Mouse (Mus musculus) CH12.LX (cell line): Measurements from ENCODE around the gene Lrmda. TPM values are rescaled to one million over a fixed set of nuclear protein-coding genes. Genes with fewer than 3 reads are reported as not detected.
A peak's percentile ranks its signal among the peaks of the same experiment; 100 is the strongest.

ENCODE experiments used
- DNase-seq: peaks from one replicate; pipeline ENCODE4 v3.0.0-alpha.2; 2013; ENCODE audit errors: extremely low read depth
- H3K27ac ChIP-seq: 2 replicates; pipeline ENCODE4 v1.5.1; 2012; ENCODE audit warnings: low read depth, mild to moderate bottlenecking, control low read depth, moderate library complexity; ENCODE audit not compliant: insufficient read depth
- H3K27me3 ChIP-seq: replicated peaks from 2 replicates; pipeline ENCODE3; 2012; ENCODE audit warnings: inconsistent platforms
- H3K36me3 ChIP-seq, 2 experiments: replicated peaks in 1 of 2; 2 replicates each; pipeline versions ENCODE3 to v1.6.1; 2012; ENCODE audit warnings: inconsistent platforms in 1 of 2, low read length in 1 of 2, mild to moderate bottlenecking in 1 of 2, mixed read lengths in 1 of 2, moderate library complexity in 1 of 2; ENCODE audit not compliant: control insufficient read depth in 1 of 2, insufficient read depth in 1 of 2
- H3K4me1 ChIP-seq, 2 experiments: 2 replicates each; pipeline ENCODE4 v1.6.1; 2012; ENCODE audit warnings: inconsistent platforms in 1 of 2, moderate library complexity in 1 of 2; ENCODE audit not compliant: insufficient read depth in 2 of 2, control insufficient read depth in 1 of 2
- H3K4me2 ChIP-seq: 2 replicates; pipeline ENCODE4 v1.6.1; 2012; ENCODE audit warnings: low read depth, mild to moderate bottlenecking, control low read depth; ENCODE audit not compliant: poor library complexity, insufficient read depth, severe bottlenecking
- H3K4me3 ChIP-seq, 3 experiments: fragments of 150-350 bp in 1 of 3; sonication (generic) in 1 of 3; replicated peaks in 1 of 3; 2 replicates each; pipeline versions ENCODE3 to v1.5.1; 2011 to 2012; ENCODE audit warnings: low read depth in 2 of 3, low read length in 2 of 3, mild to moderate bottlenecking in 2 of 3, moderate library complexity in 2 of 3, control low read depth in 1 of 3, improper control_type of control experiment in 1 of 3, inconsistent platforms in 1 of 3, mixed read lengths in 1 of 3; ENCODE audit not compliant: poor library complexity in 1 of 3
- H3K79me2 ChIP-seq: replicated peaks from 2 replicates; pipeline ENCODE4 v1.6.1; 2012; ENCODE audit warnings: mild to moderate bottlenecking, moderate library complexity; ENCODE audit not compliant: control insufficient read depth, poor library complexity, insufficient read depth, severe bottlenecking; ENCODE audit errors: extremely low read depth
- H3K9ac ChIP-seq: 2 replicates; pipeline ENCODE4 v1.6.1; 2012; ENCODE audit warnings: low read depth, mild to moderate bottlenecking, control low read depth, moderate library complexity; ENCODE audit not compliant: insufficient read depth
- H3K9me3 ChIP-seq: replicated peaks from 2 replicates; pipeline ENCODE3; 2012; ENCODE audit warnings: low read length, inconsistent platforms, mixed read lengths
- CHD1 ChIP-seq: IDR thresholded peaks from 2 replicates; pipeline ENCODE4 v1.6.1; 2012; ENCODE audit warnings: low read depth, low read length, improper control_type of control experiment, inconsistent platforms
- CHD2 ChIP-seq: IDR thresholded peaks from 2 replicates; pipeline ENCODE4 v1.6.1; 2011; ENCODE audit warnings: low read length, improper control_type of control experiment
- CTCF ChIP-seq, 2 experiments: IDR thresholded peaks in 1 of 2; conservative IDR thresholded peaks in 1 of 2; 2 replicates each; pipeline ENCODE4 v1.5.1; 2011 to 2012; ENCODE audit warnings: low read depth in 2 of 2, low read length in 2 of 2, improper control_type of control experiment in 1 of 2, inconsistent platforms in 1 of 2, mild to moderate bottlenecking in 1 of 2, moderate library complexity in 1 of 2
- E2F4 ChIP-seq: IDR thresholded peaks from 2 replicates; pipeline ENCODE4 v1.6.1; 2011; ENCODE audit warnings: low read depth, low read length, improper control_type of control experiment; ENCODE audit not compliant: insufficient replicate concordance
- EP300 ChIP-seq: IDR thresholded peaks from 2 replicates; pipeline ENCODE4 v1.6.1; 2011; ENCODE audit warnings: low read length, improper control_type of control experiment
- GABPA ChIP-seq: IDR thresholded peaks from 2 replicates; pipeline ENCODE4 v1.6.1; 2012; ENCODE audit warnings: low read depth, low read length, improper control_type of control experiment, inconsistent platforms; ENCODE audit not compliant: insufficient replicate concordance
- JUN ChIP-seq: IDR thresholded peaks from 2 replicates; pipeline ENCODE4 v1.6.1; 2011; ENCODE audit warnings: low read depth, mild to moderate bottlenecking, low read length, improper control_type of control experiment, moderate library complexity; ENCODE audit not compliant: insufficient read depth
- MXI1 ChIP-seq: IDR thresholded peaks from 2 replicates; pipeline ENCODE4 v1.6.1; 2011; ENCODE audit warnings: mild to moderate bottlenecking, low read depth, low read length, improper control_type of control experiment
- POLR2AphosphoS2 ChIP-seq: IDR thresholded peaks from 2 replicates; pipeline ENCODE4 v1.6.1; 2011; ENCODE audit warnings: low read depth, low read length, improper control_type of control experiment
- RAD21 ChIP-seq: IDR thresholded peaks from 2 replicates; pipeline ENCODE4 v1.6.1; 2011; ENCODE audit warnings: low read depth, mild to moderate bottlenecking, low read length, improper control_type of control experiment, moderate library complexity
- RCOR1 ChIP-seq: conservative IDR thresholded peaks from 2 replicates; pipeline ENCODE4 v1.6.1; 2012; ENCODE audit warnings: low read depth, mild to moderate bottlenecking, inconsistent platforms, low read length, improper control_type of control experiment
- SMC3 ChIP-seq: IDR thresholded peaks from 2 replicates; pipeline ENCODE4 v1.6.1; 2011; ENCODE audit warnings: low read depth, low read length, improper control_type of control experiment
- TBP ChIP-seq: conservative IDR thresholded peaks from 2 replicates; pipeline ENCODE4 v1.6.1; 2011; ENCODE audit warnings: low read depth, low read length, improper control_type of control experiment
- TCF12 ChIP-seq: IDR thresholded peaks from 2 replicates; pipeline ENCODE4 v1.6.1; 2014; ENCODE audit warnings: low read depth, mild to moderate bottlenecking, inconsistent platforms, low read length, improper control_type of control experiment
- ZNF384 ChIP-seq: IDR thresholded peaks from 2 replicates; pipeline ENCODE4 v1.6.1; 2012; ENCODE audit warnings: low read depth, low read length, improper control_type of control experiment, inconsistent platforms
- dilution Hi-C: fragments of 300-500 bp; cut with MboI; formaldehyde crosslinking; loops from 2 replicates; pipeline ENCODE4 v1.14.3; 2020; ENCODE audit warnings: low sequenced_read_pairs; ENCODE audit not compliant: extremely low pct_unique_long_range_greater_than_20kb, extremely low pct_ligation_motif_present
- in situ Hi-C: fragments of 300-500 bp; cut with MboI; formaldehyde crosslinking; loops from 3 replicates; pipeline ENCODE4 v1.14.3; 2019; ENCODE audit warnings: low sequenced_read_pairs, low pct_ligation_motif_present, low pct_unique_long_range_greater_than_20kb, mixed read lengths
- polyA plus RNA-seq: library from polyadenylated mRNA; unstranded; fragments of >175 nt; gene quantifications from 2 replicates; pipeline ENCODE4 v1.2.1, GENCODE M21; 2012; ENCODE audit warnings: low read depth; ENCODE audit not compliant: insufficient read length
- total RNA-seq, 2 experiments: library from RNA; depleted of rRNA; stranded (reverse); fragments of 300-350 nt in 1 of 2; fragments of >200 nt in 1 of 2; gene quantifications; 2 replicates each; pipeline ENCODE4 v1.2.3; 2012 to 2014

Gene Lrmda
- total and polyA plus RNA-seq, 3 experiments, result 0.89 to 3.7 (median 1.9) TPM

DNA sequence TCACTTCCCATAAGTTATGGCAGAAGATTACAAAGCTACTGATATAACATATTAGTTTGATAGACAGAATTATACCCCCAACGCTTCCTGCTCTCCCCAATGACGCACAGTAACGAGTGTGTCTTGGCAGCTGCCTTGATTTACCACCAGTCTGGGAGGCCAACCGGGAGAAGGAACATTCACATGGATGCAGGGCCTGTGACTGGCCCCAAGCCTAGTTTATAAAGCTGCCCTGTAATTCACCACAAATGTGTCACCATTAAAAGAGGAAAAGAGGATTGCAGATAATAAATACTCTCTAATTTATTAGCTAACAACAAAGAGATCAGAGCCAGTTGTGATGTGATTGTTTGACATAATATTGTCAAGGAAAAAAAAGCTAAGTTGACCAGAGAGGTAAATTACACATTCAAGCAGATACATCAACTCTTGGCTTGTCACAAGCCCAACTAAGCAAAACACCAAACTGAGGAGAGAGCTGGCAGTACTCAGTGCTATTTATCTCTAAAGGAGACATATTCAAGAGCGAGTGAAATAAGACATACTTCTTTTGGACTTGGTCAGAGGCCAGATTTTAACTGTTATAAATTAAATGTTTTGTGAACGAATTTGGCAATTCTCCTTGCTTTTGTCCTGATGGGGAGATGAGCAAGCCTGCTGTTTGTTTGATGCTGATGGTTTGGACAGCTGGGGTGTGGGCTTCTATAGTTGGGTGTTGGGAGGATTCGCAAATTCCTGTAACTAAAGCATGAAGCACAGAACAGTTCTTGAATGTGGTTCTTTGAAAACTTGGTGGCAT lies 740.9 kb downstream of the Lrmda start:
- no peaks in the 10 kb centered on the region for H3K27me3 ChIP-seq
- no peak for DNase-seq
- no peak overlapping the region for H3K4me3 ChIP-seq
- no peaks in the 10 kb centered on the region for H3K79me2 ChIP-seq
- no peaks in the 10 kb centered on the region for H3K36me3 ChIP-seq
- in situ Hi-C loops (no loop called here), dilution Hi-C loops (no loop called here)
- H3K4me1 ChIP-seq, result peaks cover 0 to 9% of the 10 kb centered on the region in 2 experiments; a peak in 1 of 4 replicates
- no peak overlapping the region for H3K9ac ChIP-seq
- no peak overlapping the region for H3K27ac ChIP-seq
- no peak for TF ChIP-seq JUN
- TF ChIP-seq POLR2AphosphoS2, result no peak
- no peak for TF ChIP-seq CHD1
- TF ChIP-seq TCF12, result no peak
- TF ChIP-seq RCOR1, result no peak
- TF ChIP-seq CHD2, result no peak
- TF ChIP-seq GABPA, result no peak
- no peak for TF ChIP-seq SMC3
- no peak for TF ChIP-seq EP300
- TF ChIP-seq TBP, result no peak
- TF ChIP-seq E2F4, result no peak
- TF ChIP-seq ZNF384, result no peak
- TF ChIP-seq CTCF (conservative IDR thresholded peaks at IDR 0.05 in 1 of 2, IDR thresholded peaks at IDR 0.05 in 1 of 2; ENCODE audit: low read depth in 2 of 2, low read length in 2 of 2), result no peak
- no peaks in the 10 kb centered on the region for H3K9me3 ChIP-seq
- no peak overlapping the region for H3K4me2 ChIP-seq

DNA sequence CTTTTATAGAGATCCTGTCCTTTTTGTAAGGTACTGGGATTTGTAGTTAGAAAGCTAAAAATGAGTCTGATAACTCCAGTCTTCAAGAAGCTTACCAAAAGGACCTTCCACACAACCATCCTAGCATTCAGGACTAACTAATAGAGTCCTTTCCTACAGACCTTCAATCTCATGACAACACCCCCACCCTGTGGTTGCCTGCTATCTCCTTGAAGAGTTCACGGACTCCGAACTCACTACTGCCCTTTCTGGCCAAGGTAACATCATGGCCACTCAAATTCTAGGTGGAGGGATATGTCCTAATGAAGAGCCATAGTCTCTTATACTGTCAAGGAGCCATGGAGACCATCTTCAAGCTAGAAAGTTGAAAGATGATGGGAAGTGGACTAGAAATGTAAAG lies 762.2 kb downstream of the Lrmda start:
- peak; percentile 8 for DNase-seq
- Histone ChIP-seq H3K9me3 (no peaks in the 10 kb centered on the region), H3K27me3 (no peaks in the 10 kb centered on the region), H3K79me2 (no peaks in the 10 kb centered on the region), H3K36me3 (no peaks in the 10 kb centered on the region), H3K4me3 (no peak overlapping the region), H3K4me1 (no peaks in the 10 kb centered on the region), H3K27ac (no peak overlapping the region), H3K4me2 (no peak overlapping the region), H3K9ac (no peak overlapping the region)
- dilution Hi-C loops (no loop called here), in situ Hi-C loops (loop anchor here (25.0 kb wide), 1 partner anchor 819 kb away; no protein-coding TSS in a partner anchor)
- TF ChIP-seq RAD21 (peak; percentile 36), MXI1 (no peak), POLR2AphosphoS2 (no peak), CHD2 (no peak), CTCF (conservative IDR thresholded peaks at IDR 0.05 in 1 of 2, IDR thresholded peaks at IDR 0.05 in 1 of 2; ENCODE audit: low read depth in 2 of 2, low read length in 2 of 2) (peak in 1 of 2 experiments; percentile 53; a peak in 2 of 4 replicates)
